Mouse (Mus musculus): Measurements from ENCODE around the gene Cercam.

The Cercam gene

DNA sequence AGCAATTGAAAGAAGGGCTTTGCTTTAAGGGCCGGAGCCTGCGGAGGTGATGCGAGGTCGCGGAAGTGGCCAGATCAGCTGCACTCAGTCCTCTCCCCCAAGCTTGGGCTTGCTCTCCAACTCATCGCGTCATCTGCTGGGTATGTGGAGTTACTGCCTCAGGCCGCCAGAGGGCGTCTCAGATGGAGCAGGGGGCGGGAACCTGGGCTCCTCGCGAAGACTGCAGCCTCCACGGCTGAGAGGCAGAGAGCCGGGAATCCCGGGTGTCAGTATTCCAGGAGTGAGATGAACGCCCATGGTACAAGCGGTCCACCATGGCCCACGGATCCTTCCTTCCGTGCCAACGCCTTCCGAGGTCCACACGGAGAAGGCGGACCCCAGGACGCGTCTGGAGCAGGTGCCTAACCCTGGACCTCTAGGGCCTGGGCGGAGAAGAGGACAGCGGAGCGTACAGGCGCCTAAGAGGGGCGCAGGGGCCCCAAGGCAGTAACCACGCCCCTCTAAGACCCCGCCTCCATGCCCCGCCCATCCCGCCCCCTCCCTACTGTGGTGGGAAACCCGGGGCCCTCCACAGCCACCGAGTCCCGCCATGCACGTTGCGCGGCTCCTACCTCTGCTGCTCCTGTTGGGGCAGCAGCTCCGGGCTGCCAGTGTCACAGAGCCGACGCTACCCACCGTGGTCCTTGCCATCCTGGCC lies at the start of gene Cercam:
Gene Cercam (plus strand): TSS at position 216 of the 697 bp plus-strand sequence.
- peak in 1 of 2 experiments; percentile 90 for DNase-seq (ENCODE audit: low spot score in 2 of 2)

DNA sequence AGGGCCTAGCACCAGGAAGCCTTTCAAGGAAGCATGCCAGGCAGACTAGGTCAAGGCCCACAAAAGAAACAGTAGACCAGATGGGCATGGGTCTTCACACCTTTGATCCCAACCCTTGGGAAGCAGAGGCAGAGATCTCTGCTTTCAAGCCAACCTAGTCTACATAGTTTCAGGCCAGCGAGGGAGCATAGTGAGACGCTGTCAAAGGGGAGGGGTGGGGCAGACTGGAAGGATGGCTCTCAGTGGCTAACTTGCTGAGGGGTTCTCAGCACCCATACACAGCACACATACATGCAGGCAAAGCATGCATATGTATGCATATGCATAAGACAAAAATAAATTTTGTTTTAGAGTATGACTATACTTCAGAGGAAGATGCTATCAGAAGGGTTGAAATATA lies 49.6 kb upstream of the Cercam start:
- DNase-seq (ENCODE audit: low spot score in 2 of 2): no peak

DNA sequence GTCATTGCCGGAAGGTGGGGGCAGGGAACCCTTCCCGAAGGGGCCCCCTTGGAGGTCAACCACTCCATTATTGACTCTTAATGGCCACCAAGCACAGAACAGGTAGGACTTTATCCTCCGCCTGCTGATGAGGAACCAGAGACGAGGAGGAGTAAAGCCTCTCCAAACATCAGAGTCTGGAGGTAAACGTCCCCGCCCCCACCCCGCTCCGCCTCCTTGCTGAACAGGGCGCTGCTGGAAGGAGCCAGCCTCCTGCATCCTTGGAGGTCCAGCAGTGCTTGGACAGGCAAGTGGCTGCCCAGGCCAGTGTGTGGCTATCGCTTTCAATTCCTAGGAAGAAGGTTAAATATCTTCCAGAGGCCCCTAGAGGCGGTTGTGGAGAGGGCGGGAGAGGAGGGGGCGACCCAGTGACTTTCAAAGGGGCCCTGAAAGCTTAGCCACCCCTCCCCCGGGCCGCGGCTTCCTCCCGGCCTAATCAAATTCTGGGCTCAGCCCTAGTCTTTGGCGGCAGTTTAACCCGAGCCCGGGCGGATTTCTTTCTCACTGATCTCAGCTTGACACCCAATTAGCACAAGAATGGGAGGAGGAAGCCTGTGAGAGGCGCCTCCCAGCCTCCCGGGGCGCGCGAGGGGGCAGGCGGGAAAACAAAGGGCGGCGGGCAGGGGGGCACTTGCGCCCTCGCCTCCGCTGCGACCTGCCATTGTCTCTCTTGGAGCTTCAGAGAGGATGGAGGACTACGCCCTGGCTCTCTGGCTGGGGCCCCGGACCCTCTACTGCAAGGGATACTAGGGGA lies 48.7 kb upstream of the Cercam start, which contains the start of gene Urm1:
Gene Urm1 (plus strand): TSS at position 51 of the 793 bp plus-strand sequence.
- peak; percentile 40 to 61 for DNase-seq (ENCODE audit: low spot score in 2 of 2)

DNA sequence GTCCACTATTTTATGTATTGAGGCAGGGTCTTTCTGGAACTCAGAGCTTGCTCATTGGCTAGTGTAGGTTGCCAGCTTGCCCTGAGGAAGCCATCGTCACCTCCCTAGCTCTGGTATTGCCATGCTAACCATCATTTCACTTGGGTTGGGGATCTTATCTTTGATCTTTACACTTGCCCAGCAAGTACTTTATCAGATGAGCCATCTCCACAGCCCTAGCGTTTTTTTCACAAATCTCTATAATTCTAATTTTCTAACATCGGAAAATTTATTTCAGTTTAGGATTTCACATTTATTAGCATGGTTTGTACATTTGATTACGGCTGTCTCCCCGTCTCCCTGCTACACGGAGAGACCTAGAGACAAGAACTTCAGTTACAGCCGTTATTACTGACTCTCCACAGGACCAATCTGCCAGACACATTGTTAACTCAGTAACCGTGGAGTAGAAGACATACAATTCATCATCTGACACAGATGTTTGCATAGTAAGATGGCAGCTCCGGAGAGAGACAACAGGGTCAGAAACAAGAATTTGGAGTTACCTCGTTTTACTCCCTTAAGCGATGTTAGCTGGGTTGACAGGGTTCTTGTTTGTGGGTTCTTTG lies 42.5 kb upstream of the Cercam start:
- DNase-seq (ENCODE audit: low spot score in 2 of 2): no peak

DNA sequence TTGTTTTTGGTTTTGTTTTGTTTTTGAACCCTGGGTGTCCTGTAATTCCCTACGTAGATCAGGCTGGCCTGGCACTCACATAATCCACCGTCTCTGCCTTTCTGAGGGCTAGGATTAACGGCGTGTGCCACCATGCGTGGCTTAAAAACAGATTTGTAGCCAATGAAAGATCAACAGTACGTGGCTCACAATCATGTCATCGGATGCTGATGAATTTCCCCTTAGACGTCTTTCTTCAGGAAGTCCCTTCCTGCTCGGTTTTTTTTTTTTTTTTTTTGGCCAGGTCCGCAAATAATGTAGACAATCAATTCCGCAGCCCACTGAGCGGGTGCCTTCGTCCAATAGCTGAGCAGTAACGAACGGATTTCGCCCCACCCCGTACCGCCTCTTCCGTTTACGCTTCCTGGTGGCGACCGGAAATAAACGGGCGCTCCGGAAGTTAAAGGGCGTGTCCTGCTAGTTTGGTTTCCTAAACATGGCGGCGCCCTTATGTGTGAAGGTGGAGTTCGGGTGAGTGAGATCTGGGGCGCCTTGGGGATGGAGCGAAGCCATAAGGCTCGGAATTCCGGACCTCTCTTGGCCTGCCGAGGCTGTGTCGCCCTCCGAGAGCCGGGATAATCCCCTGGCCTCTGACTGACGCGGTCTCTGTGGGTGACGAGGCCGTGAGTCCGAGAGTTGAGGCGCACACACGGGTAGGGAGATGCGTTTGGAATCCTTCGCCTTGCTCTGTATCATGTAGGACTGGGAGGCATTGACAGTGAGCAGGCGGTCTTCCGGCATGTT lies 41.8 kb upstream of the Cercam start:
- DNase-seq (ENCODE audit: low spot score in 2 of 2): peak; percentile 76 to 95

DNA sequence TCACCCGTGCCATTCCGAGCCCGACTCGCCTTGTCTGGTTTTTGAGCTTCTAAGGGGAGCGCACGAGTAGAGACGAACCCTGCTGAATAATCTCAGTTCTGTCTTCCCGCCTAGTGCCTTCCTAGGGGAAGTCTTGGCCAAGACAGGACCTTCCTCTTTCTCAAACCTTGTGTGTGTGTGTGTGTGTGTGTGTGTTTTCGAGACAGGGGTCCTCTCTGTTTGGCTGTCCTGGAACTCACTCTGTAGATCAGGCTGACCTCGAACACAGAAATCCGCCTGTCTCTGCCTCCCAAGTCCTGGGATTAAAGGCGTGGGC lies 41.3 kb upstream of the Cercam start:
- no peak for DNase-seq (ENCODE audit: low spot score in 2 of 2)

DNA sequence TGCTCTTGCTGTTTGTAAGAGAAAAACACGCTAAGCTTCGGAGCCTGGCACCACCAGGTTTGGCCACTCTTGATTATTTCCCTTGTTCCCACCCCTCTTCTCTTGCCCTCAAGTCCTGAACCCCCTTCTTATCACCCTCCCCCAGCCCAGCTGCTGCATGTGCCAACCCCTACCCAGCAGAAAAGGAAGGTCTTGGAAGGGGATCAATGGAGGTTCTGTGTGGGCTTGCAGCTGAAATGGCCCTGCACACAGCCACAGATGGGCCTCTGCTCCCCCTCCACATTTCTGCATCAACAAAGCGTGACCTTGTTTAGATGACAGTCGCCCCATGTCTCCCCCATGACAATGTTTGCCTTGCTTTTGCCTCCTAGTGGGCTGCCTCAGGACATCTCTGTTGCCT lies 37.9 kb upstream of the Cercam start:
- DNase-seq (ENCODE audit: low spot score in 2 of 2): no peak

DNA sequence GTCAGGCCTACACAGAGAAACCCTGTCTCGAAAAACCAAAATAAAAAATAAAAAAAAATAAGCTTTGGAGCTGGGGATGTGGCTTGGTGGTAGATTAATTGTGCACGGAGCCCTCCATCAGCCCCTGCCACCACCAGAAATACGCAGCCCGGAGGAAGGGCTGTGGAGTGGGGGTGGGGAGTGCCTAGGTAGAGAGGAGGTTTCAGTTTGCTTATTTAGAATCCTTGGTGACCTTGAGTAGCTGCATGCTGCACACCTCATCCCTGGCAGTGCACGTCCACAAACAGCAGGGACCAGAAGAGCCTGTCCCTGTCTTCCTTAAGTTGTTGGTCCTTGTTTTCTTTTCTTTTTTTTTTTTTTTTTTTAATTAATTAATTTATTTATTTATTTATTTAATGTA lies 35.2 kb upstream of the Cercam start:
- no peak for DNase-seq (ENCODE audit: low spot score in 2 of 2)

DNA sequence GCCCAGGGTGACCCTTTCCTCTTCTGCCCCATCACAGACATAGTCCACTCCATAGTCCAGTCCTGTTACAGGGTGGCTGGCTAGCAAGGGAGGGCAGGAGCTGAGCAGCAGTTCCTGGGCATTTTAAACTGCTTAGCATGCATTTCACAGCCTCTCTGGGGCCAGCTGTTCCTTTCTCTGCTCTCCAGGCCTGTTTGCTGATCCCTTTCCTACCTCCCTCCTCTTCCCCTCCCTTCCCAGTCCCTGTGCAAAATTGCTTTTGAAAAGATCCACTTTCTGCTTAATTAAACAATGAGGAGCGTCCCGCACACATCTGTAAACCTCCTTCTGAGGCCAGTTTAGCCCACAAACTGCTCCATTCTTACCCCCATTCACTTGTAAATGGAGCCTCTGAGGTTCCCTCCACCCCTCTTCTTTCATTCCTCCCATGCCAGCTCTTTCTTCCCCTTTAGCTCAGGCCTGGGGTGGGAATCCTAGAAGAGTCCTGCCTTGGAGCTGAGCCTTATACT lies 33.5 kb upstream of the Cercam start:
- DNase-seq (ENCODE audit: low spot score in 2 of 2): no peak

DNA sequence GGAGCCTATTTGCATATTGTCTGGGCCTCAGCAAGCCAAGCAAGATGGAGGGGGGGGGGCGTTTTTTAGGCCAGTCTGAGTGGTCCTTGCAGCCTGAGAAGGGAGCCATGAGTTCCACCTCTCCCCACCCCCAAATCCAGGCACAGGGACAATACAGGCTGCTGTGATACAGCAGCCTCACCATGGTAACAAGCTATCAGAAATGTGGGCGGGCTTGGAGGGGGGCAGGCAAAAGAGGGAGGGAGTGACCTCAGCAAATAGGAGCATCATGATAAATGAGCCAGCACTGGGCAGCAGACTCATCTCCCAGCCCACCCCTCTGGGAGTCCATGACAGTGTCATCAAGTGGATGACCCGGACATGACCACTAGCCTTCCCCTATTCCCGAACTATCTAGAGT lies 29.5 kb upstream of the Cercam start:
- no peak for DNase-seq (ENCODE audit: low spot score in 2 of 2)

DNA sequence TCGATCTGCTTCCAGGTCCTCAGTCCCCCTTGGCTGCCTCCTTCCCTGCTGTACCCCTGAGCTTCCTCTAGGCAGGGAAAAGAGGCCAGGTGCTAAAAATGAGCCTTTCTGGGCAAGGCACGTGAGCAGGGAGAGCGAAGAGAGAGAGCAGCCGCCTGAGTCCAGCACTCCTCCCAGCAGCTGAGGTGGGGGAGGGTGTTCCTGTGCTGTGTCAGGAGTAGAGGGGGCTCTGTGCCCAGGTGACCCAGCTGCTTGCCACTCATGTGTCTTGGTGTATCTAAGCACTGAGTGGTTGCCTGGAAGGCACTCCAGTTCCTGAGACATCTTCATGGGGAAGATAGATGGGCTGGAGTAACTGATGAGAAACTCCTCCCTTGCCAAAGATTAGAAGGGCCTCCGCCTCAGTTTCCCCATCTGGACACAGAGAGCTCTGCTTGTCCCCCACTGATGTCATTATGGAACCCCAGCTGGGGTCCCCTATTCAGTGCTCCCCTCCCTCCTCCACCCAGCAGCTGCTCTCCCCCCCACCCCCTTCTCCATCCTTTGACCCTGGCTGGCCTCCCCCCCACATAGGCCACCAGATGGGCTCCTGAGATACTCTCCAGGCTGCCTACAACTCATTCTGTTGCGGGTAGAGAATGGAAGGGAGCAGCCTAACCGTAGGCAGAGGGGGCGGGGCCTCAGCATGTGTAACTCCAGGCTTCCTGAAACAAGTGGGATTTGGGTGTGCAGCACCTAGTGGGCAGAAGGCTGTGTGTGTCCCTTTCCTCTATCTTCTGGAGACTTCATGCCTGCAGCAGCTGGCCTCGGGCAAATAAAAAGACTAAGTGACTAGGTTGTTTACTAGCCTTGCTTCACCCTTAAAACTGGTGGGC lies 25.5 kb upstream of the Cercam start:
- DNase-seq (ENCODE audit: low spot score in 2 of 2): no peak

DNA sequence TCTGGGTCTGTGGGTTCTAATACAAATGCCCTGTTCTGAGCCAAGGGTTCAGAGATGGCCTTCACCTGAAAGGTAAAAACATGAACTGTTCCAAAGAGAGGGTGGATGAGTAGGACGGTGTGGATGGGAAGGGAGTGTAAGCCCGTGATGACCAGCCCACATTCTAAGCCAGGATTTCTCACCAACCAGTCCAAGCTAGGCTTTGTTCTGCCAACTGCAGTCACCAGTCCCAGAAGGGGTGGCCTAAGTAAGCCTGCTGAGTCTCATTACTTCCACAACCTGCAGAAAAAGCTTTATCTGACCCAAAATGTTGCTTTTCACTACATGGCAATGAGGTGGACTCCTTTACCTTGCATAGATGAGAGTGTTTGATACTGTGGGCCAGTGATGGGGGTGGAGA lies 24.8 kb upstream of the Cercam start:
- DNase-seq (ENCODE audit: low spot score in 2 of 2): no peak

DNA sequence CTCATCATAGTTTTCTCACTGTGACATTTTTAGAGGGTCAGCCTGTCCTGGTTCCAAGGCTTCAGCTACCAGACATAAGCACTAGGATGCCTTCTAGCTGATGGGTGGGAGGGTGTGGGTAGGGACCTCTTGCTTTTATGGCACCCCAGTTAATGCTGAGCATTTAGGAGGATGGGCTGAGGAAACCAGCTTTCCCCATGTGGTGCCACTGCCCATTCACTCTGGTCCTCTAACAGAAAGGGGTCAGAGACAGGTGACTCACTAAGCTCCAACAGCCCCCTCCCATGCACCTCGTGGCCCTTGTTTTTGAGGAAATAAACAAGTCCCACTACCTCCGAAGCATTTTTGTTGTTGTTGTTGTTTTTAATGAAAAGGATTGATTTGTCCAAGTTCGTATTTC lies 24.3 kb upstream of the Cercam start:
- DNase-seq (ENCODE audit: low spot score in 2 of 2): no peak

DNA sequence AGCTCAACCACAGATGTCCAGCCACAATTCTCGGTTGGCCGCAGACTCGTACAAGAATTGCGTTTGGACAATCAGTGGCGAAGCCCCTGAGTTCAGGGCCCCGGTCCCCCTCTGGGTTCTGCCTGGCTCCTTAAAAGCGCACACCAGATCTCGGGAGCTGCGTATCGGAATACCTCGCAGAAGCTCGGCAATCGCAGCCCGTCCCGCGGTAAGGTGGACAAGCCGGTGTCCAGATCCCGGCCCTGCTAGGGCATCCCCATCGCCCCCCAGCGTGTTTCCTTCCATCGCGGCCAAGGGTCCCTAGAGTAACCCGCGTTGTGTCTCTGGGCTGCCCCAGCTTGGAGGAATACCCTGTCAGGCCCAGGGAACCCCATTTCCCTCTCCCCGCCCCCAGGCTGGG lies 23.3 kb upstream of the Cercam start:
- no peak for DNase-seq (ENCODE audit: low spot score in 2 of 2)

DNA sequence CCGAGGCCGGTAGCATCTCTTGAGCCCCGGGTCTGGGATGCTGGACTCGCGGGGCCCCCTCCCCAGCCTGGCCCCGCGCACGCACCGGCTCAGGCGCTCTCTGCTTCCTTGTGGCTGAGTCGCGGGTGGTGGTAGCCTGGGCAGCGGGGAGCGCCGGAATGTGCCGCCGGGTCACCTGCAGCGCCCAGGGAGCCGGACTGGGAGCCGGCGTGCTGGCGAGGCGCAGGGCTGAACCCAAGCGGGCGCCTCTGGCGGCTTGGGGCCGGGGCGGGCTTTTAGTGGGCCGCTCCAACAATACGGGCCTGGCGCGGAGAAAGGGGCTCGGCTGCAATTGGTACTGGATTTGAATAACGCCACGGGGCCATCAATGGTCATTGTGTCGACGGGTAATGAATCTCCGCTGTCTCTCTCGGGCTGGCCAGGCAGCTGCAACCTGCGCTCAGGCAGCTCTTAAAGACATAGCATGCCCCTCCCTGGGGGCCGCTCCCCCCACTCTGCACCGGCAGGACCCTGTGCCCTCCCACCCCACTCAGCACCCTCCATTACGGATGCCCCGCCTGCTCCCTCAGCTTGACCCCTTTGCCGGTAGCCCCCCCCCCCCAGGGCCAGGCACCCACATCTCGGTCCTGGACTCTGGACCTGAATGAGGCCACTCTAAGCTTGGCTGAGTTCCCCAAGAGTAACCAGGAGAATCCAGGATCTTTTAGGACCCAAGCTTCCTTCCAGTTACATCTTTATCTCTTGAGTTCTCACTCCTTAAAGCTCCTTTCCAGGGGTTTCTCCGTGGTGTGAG lies 22.7 kb upstream of the Cercam start:
- no peak for DNase-seq (ENCODE audit: low spot score in 2 of 2)

DNA sequence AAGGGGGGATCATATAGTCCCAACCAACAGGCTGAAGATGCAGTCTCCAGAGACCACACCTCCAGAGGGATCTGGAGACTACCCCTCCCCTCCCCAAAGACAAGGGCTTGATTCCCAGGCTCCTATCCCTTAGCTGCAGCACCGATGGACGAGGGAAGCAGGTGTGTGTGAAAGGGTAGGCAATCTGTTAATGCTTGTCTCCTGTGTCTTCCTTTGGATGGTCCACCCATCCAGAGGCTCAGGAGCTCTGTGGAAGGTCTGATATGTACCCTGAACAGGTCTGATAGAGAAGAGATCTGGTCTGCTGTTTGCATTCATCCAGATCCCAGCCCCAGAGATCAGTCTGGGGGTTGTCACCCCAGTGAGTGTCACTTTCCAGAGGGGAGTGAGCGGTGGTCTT lies 22.1 kb upstream of the Cercam start:
- DNase-seq (ENCODE audit: low spot score in 2 of 2): no peak

DNA sequence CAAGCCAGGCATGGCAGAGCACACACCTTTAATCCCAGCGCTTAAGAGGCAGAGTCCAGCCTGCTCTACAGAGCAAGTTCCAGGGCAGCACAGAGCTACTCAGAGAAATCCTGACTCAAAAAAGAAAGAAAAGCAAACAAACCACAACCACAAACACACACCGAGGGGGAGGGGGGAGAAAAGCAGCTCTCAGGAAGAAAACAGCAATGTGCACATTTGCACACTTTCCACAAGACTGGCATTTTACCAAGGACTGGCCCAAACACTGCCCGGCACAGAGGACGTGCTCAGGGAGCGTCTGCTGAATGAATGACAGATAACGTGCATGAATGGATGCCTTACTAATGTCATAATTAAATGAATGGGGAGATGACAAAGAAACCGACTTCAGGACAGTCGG lies 19.9 kb upstream of the Cercam start:
- no peak for DNase-seq (ENCODE audit: low spot score in 2 of 2)

DNA sequence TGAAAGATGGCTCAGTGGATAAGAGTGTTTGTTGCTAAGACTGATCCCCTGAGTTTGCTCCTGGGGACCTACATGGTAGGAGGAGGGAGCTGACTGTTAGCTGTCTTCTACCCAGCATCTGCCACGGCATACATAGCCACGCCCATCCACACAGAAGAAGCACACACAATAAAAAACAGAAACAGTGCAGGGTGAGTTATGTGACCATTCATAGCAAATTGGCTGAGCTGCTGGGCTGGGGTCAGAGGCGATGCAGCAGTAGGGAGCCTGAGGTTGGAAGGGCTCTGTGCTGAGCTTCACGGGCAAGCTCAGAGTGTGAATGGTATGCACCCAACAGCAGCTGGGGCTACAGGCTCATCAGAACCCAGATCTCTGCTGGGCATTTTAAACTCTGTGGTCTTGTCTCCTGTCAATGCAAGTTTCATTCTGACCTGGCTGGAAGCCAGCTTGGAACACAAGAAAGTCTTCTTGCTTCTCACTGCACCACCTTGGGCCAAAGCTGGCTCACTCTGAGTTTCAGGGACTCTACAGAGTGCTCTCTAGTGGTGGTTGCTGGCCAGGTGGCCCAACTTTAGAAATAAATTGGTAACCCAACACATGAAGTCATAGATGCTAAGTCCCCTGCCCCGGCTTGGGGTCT lies 19.0 kb upstream of the Cercam start:
- DNase-seq (ENCODE audit: low spot score in 2 of 2): no peak

DNA sequence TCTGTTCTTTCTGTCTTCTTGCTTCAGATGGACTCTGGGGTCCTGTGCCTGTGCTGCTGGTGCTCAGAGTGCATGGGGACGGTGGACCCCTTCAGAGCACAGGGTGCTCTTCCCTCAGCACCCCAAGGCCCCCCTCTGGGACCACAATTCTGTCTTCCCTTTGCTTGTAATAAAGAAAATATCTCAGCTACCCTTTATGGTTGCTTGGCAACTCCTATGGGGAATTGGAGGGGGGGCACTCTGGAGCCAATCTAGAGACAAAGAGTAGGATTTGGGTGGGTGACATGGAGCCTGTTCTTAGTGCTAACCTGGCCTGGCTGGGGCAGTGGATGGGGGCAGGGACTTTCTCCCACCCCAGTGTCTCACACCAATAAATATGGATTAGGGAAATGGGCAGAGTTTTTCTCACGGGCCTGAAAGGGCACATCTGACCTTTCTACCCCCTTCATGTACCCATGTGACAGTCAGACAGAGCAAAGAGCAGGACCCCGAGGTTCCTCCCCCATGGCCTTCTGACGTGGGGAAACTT lies 15.9 kb upstream of the Cercam start:
- no peak for DNase-seq (ENCODE audit: low spot score in 2 of 2)
